Mouse (Mus musculus) olfactory bulb, adult 2 months (tissue): ENCODE results near the gene Rabgap1l.

ENCODE experiments used
- CTCF ChIP-seq: fragments of 200-500 bp; IDR thresholded peaks from 2 replicates; pipeline ENCODE4 v1.5.1; 2012; ENCODE audit warnings: low read depth, mild to moderate bottlenecking, low read length, moderate library complexity; ENCODE audit not compliant: insufficient read depth
- POLR2A ChIP-seq: fragments of 200-500 bp; IDR thresholded peaks from 2 replicates; pipeline ENCODE4 v1.6.1; 2012; ENCODE audit warnings: mild to moderate bottlenecking, low read depth, low read length, moderate library complexity; ENCODE audit not compliant: insufficient read depth

DNA sequence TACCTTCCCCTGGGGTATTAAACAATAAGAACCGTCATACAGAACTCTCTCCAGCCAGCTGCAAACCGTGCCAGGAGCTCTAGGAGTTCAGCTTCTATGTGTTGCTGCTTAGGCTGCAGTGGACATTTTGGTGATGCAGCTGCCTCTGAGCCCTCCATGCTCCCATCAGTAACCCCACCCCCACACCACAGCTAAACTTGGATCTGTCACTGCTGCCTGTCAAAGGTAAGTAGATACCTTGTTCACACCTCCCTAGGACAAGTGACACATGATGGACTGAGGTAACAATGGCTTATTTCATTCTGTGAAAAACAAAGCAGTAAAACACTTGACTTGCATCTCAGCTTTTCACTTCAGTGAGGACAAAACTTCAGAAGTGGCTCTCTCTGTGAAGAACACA lies 344.3 kb downstream of the Rabgap1l start:
- TF ChIP-seq CTCF (no peak), POLR2A (no peak)
